Mouse (Mus musculus) MEL (cell line): ENCODE measurements around the gene Epdr1. TPM values are rescaled to one million over a fixed set of nuclear protein-coding genes. Genes with fewer than 3 reads are reported as not detected.

Source experiments
- DNase-seq: peaks from one replicate; pipeline ENCODE4 v3.0.0; 2011; ENCODE audit warnings: low read depth, low spot score
- H3K27ac ChIP-seq: 2 replicates; pipeline ENCODE4 v1.5.1; 2012; ENCODE audit warnings: low read depth, mild to moderate bottlenecking, control low read depth, low read length, moderate library complexity; ENCODE audit not compliant: control insufficient read depth
- H3K27me3 ChIP-seq, 2 experiments: fragments of 150-350 bp in 1 of 2; sonication (generic) in 1 of 2; 2 replicates each; pipeline ENCODE4 v1.6.1; 2012; ENCODE audit warnings: low read length in 2 of 2, mild to moderate bottlenecking in 2 of 2, improper control_type of control experiment in 1 of 2, moderate library complexity in 1 of 2; ENCODE audit not compliant: insufficient read depth in 2 of 2, control insufficient read depth in 1 of 2
- H3K36me3 ChIP-seq, 2 experiments: 2 replicates each; pipeline ENCODE4 v1.6.1; 2012 to 2014; ENCODE audit warnings: low read length in 2 of 2, improper control_type of control experiment in 1 of 2, inconsistent platforms in 1 of 2, mild to moderate bottlenecking in 1 of 2; ENCODE audit not compliant: insufficient read depth in 2 of 2, control insufficient read depth in 1 of 2
- H3K4me1 ChIP-seq, 2 experiments: fragments of 150-350 bp in 1 of 2; sonication (generic) in 1 of 2; 2 replicates each; pipeline ENCODE4 v1.6.1; 2012; ENCODE audit warnings: low read length in 2 of 2, improper control_type of control experiment in 1 of 2, mild to moderate bottlenecking in 1 of 2; ENCODE audit not compliant: insufficient read depth in 2 of 2, control insufficient read depth in 1 of 2
- H3K4me3 ChIP-seq, 2 experiments: fragments of 150-350 bp in 1 of 2; sonication (generic) in 1 of 2; 2 replicates each; pipeline ENCODE4 v1.5.1; 2012; ENCODE audit warnings: low read depth in 2 of 2, low read length in 2 of 2, mild to moderate bottlenecking in 2 of 2, moderate library complexity in 2 of 2, control low read depth in 1 of 2, improper control_type of control experiment in 1 of 2; ENCODE audit not compliant: control insufficient read depth in 1 of 2, insufficient read depth in 1 of 2
- H3K79me2 ChIP-seq: 2 replicates; pipeline ENCODE4 v1.6.1; 2012; ENCODE audit warnings: mild to moderate bottlenecking, low read length, moderate library complexity; ENCODE audit not compliant: control insufficient read depth, poor library complexity, insufficient read depth
- H3K9ac ChIP-seq: 2 replicates; pipeline ENCODE4 v1.6.1; 2012; ENCODE audit warnings: low read depth, mild to moderate bottlenecking, control low read depth, low read length, moderate library complexity; ENCODE audit not compliant: control insufficient read depth, poor library complexity, severe bottlenecking
- H3K9me3 ChIP-seq: fragments of 150-350 bp; sonication (generic); replicated peaks from 2 replicates; pipeline ENCODE4 v1.6.1; 2012; ENCODE audit warnings: mild to moderate bottlenecking, low read length, improper control_type of control experiment, moderate library complexity; ENCODE audit not compliant: insufficient read depth
- BHLHE40 ChIP-seq: IDR thresholded peaks from 2 replicates; pipeline ENCODE4 v1.6.1; 2012; ENCODE audit warnings: low read depth, mild to moderate bottlenecking, inconsistent platforms, low read length, improper control_type of control experiment, borderline replicate concordance
- CHD2 ChIP-seq: IDR thresholded peaks from 2 replicates; pipeline ENCODE4 v1.6.1; 2011; ENCODE audit warnings: low read length, improper control_type of control experiment
- EP300 ChIP-seq, 2 experiments: IDR thresholded peaks; 2 replicates each; pipeline ENCODE4 v1.6.1; 2011; ENCODE audit warnings: improper control_type of control experiment in 2 of 2, low read length in 2 of 2, low read depth in 1 of 2, mild to moderate bottlenecking in 1 of 2
- ETS1 ChIP-seq: IDR thresholded peaks from 2 replicates; pipeline ENCODE4 v1.6.1; 2012; ENCODE audit warnings: low read depth, mild to moderate bottlenecking, inconsistent platforms, low read length, improper control_type of control experiment, moderate library complexity
- GATA1 ChIP-seq: IDR thresholded peaks from 2 replicates; pipeline ENCODE4 v1.6.1; 2011; ENCODE audit warnings: low read depth, low read length, improper control_type of control experiment
- KAT2A ChIP-seq: conservative IDR thresholded peaks from 2 replicates; pipeline ENCODE4 v1.6.1; 2012; ENCODE audit warnings: low read depth, low read length, improper control_type of control experiment, inconsistent platforms
- MAFK ChIP-seq: IDR thresholded peaks from 2 replicates; pipeline ENCODE4 v1.6.1; 2011; ENCODE audit warnings: low read depth, mild to moderate bottlenecking, low read length, improper control_type of control experiment, borderline replicate concordance
- MEF2A ChIP-seq: IDR thresholded peaks from 2 replicates; pipeline ENCODE4 v1.6.1; 2014; ENCODE audit warnings: low read depth, mild to moderate bottlenecking, inconsistent platforms, low read length, improper control_type of control experiment; ENCODE audit not compliant: poor library complexity, insufficient replicate concordance, severe bottlenecking; ENCODE audit errors: extremely low read depth
- MYB ChIP-seq: IDR thresholded peaks from 2 replicates; pipeline ENCODE4 v1.6.1; 2011; ENCODE audit warnings: mild to moderate bottlenecking, low read depth, low read length, improper control_type of control experiment
- MYC ChIP-seq: IDR thresholded peaks from 2 replicates; pipeline ENCODE4 v1.6.1; 2011; ENCODE audit warnings: low read depth, mild to moderate bottlenecking, low read length, improper control_type of control experiment, moderate library complexity
- NRF1 ChIP-seq: IDR thresholded peaks from 2 replicates; pipeline ENCODE4 v1.6.1; 2014; ENCODE audit warnings: low read depth, mild to moderate bottlenecking, inconsistent platforms, low read length, improper control_type of control experiment, moderate library complexity; ENCODE audit not compliant: poor library complexity, insufficient read depth, severe bottlenecking
- POLR2A ChIP-seq, 2 experiments: IDR thresholded peaks; 2 replicates each; pipeline ENCODE4 v1.6.1; 2011 to 2012; ENCODE audit warnings: low read length in 2 of 2, mild to moderate bottlenecking in 2 of 2, control low read depth in 1 of 2, improper control_type of control experiment in 1 of 2, low read depth in 1 of 2, moderate library complexity in 1 of 2; ENCODE audit not compliant: control insufficient read depth in 1 of 2, insufficient read depth in 1 of 2, poor library complexity in 1 of 2
- RAD21 ChIP-seq: IDR thresholded peaks from 2 replicates; pipeline ENCODE4 v1.6.1; 2011; ENCODE audit warnings: mild to moderate bottlenecking, low read depth, low read length, improper control_type of control experiment
- RCOR1 ChIP-seq: IDR thresholded peaks from 2 replicates; pipeline ENCODE4 v1.6.1; 2012; ENCODE audit warnings: low read depth, mild to moderate bottlenecking, inconsistent platforms, low read length, improper control_type of control experiment
- SIN3A ChIP-seq: IDR thresholded peaks from 2 replicates; pipeline ENCODE4 v1.6.1; 2012; ENCODE audit warnings: low read length, improper control_type of control experiment, inconsistent platforms
- SMC3 ChIP-seq: IDR thresholded peaks from 2 replicates; pipeline ENCODE4 v1.6.1; 2011; ENCODE audit warnings: low read depth, low read length, improper control_type of control experiment
- TAL1 ChIP-seq: IDR thresholded peaks from 2 replicates; pipeline ENCODE4 v1.6.1; 2012; ENCODE audit warnings: mild to moderate bottlenecking, inconsistent platforms, low read length, moderate library complexity, mixed read lengths
- TCF12 ChIP-seq: IDR thresholded peaks from 2 replicates; pipeline ENCODE4 v1.6.1; 2014; ENCODE audit warnings: low read depth, mild to moderate bottlenecking, inconsistent platforms, low read length, improper control_type of control experiment, moderate library complexity
- ZMIZ1 ChIP-seq: IDR thresholded peaks from 2 replicates; pipeline ENCODE4 v1.6.1; 2012; ENCODE audit warnings: low read depth, mild to moderate bottlenecking, inconsistent platforms, low read length, improper control_type of control experiment, moderate library complexity
- polyA plus RNA-seq, 2 experiments: library from polyadenylated mRNA; stranded (reverse) in 1 of 2; unstranded in 1 of 2; fragments of >175 nt in 1 of 2; fragments of >200 nt in 1 of 2; gene quantifications; 2 replicates each; pipeline versions ENCODE4 v1.2.1 to v1.2.4; 2012; ENCODE audit warnings: low replicate concordance in 2 of 2, low read depth in 1 of 2; ENCODE audit not compliant: insufficient read length in 2 of 2, insufficient read depth in 1 of 2, missing spikeins in 1 of 2
- total RNA-seq: library from RNA; depleted of rRNA; stranded (reverse); fragments of 300-350 nt; gene quantifications from 2 replicates; pipeline ENCODE4 v1.2.3, GENCODE M21; 2012

Epdr1 gene
- total and polyA plus RNA-seq, 3 experiments = not detected

DNA sequence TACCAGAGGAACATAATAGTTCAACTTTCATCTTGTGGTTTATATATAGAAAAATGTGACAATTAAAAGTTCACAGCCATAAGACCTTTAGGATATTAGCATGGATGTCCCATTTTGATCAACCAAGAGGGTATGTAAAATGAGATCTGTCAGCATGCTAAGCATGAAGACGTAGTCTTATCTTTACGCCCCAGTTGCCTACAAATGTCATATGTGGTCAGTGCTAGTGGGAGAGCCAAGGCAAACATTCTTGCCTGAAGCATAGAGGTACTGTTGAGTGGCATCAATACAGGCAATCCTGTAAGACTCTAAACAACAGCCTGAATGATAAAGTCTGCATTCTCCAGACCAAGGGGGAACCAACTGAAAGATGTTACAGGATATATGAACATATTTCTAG, 32.7 kb upstream of the Epdr1 start:
- Histone ChIP-seq H3K9ac (no peak overlapping the region), H3K27ac (no peak overlapping the region), H3K27me3 (peaks cover 0 to 3% of the 10 kb centered on the region in 2 experiments; a peak in 2 of 4 replicates), H3K36me3 (peaks cover 0 to 6% of the 10 kb centered on the region in 2 experiments; a peak in 2 of 4 replicates), H3K9me3 (no peaks in the 10 kb centered on the region), H3K79me2 (no peaks in the 10 kb centered on the region), H3K4me1 (0 out of 4 replicates have a peak, but pooled peaks cover 0 to 2% of the 10 kb centered on the region in 2 experiments), H3K4me3 (no peak overlapping the region)
- TF ChIP-seq TCF12 (no peak), MEF2A (no peak), RAD21 (no peak), MYC (no peak), BHLHE40 (no peak), ZMIZ1 (no peak), MAFK (no peak)
- DNase-seq = peak; percentile 9

DNA sequence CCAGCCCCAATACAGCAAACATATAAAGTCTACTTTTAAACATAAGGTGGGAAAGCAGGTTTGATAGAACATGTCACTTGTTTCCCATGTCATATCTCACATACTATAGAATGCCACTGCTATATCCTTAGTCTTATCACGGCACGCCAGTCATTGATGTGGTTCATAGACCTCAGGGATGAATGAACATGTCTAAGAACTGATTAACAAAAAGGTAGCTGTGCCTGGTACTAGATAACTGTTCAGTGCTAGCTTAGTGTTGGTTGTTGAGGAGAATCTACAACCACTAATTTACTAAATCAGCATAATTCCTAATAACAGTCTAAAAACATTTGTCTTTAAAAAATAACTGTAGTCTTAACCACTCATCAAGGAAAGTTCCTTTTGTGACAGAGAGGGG, 30.1 kb upstream of the Epdr1 start:
- Histone ChIP-seq H3K4me3 (no peak overlapping the region), H3K27ac (no peak overlapping the region), H3K9ac (no peak overlapping the region), H3K36me3 (peaks cover 0 to 6% of the 10 kb centered on the region in 2 experiments; a peak in 2 of 4 replicates), H3K79me2 (no peaks in the 10 kb centered on the region), H3K4me1 (0 out of 4 replicates have a peak, but pooled peaks cover 0 to 2% of the 10 kb centered on the region in 2 experiments), H3K27me3 (no peaks in the 10 kb centered on the region; a peak in 1 of 4 replicates)
- DNase-seq = peak; percentile 71
- TF ChIP-seq TAL1 = peak; percentile 57
- peak; percentile 86 for TF ChIP-seq GATA1
- peak; percentile 86 for TF ChIP-seq RCOR1
- 0 out of 2 replicates have a peak, but pooled peaks have one; percentile 20 for TF ChIP-seq MYB
- no peak for TF ChIP-seq CHD2
- TF ChIP-seq NRF1 = no peak
- TF ChIP-seq SIN3A = 0 out of 2 replicates have a peak, but pooled peaks have one; percentile 29
- TF ChIP-seq EP300 (IDR thresholded peaks at IDR 0.05; ENCODE audit: low read depth in 1 of 2, low read length in 2 of 2) = peak; percentile 92
- 0 out of 2 replicates have a peak, but pooled peaks have one; percentile 54 for TF ChIP-seq MYC
- TF ChIP-seq SMC3 = no peak
- TF ChIP-seq TCF12 = peak; percentile 93
- TF ChIP-seq MAFK = peak; percentile 75; the same call in 1 of the 2 replicates
- TF ChIP-seq KAT2A = no peak
- no peak for TF ChIP-seq POLR2A (IDR thresholded peaks at IDR 0.05; ENCODE audit: control insufficient read depth in 1 of 2, insufficient read depth in 1 of 2, low read depth in 1 of 2, low read length in 2 of 2, poor library complexity in 1 of 2)
- TF ChIP-seq ETS1 = peak; percentile 72
- peak; percentile 54; the same call in 1 of the 2 replicates for TF ChIP-seq BHLHE40
- TF ChIP-seq, all 39 proteins: peak for 11
- H3K9me3 ChIP-seq = no peaks in the 10 kb centered on the region
